Mouse (Mus musculus) G1E (cell line): ENCODE measurements around the gene Hnrnpr.

Experiments used
- CTCF ChIP-seq: IDR thresholded peaks from 2 replicates; pipeline ENCODE4 v1.5.1; 2012; ENCODE audit warnings: low read depth, low read length, inconsistent platforms, mixed read lengths
- GATA1 ChIP-seq: IDR thresholded peaks from 2 replicates; pipeline ENCODE4 v1.6.1; 2012; ENCODE audit warnings: borderline replicate concordance, low read length, inconsistent platforms, mixed read lengths
- TAL1 ChIP-seq: conservative IDR thresholded peaks from 2 replicates; pipeline ENCODE4 v1.6.1; 2012; ENCODE audit warnings: low read depth, low read length, inconsistent platforms, mixed read lengths

GRCm38 (mm10) chr4:136283783-136284182 lies 27.0 kb upstream of the Hnrnpr start:
- no peak for TF ChIP-seq CTCF
- no peak for TF ChIP-seq GATA1
- no peak for TF ChIP-seq TAL1
